Mouse (Mus musculus): Measurements from ENCODE around the gene Slc4a4.

DNA sequence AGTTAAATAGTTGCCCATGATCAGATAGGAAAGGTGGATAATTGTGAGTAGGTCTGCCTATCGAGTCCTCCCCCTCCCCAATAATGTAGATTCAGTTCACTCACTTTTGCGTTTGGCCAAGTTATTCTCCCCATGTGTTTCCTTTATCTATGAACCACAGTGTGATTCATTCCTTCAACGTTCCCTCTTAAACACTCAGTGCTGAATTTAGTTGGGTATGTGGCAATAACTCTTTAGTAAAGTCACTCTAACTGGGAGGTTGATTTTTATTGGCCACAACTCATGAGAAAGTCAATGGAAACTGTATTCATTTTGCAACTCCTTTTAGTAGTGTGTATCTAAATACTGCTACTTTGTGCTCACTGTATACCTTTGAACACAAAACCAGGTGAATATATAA lies 125.8 kb downstream of the Slc4a4 start:
- TF ChIP-seq CTCF (IDR thresholded peaks at IDR 0.05; ENCODE audit: insufficient read depth, low read depth, low read length) (no peak), POLR2A (IDR thresholded peaks at IDR 0.05; ENCODE audit: insufficient read depth, low read depth, low read length) (no peak)

All from olfactory bulb, adult 2 months (tissue).